Mouse (Mus musculus) small intestine, adult 2 months (tissue): ENCODE measurements around the gene Mblac1.
A peak's percentile ranks its signal among the peaks of the same experiment; 100 is the strongest.

ENCODE experiments used
- CTCF ChIP-seq: fragments of 200-500 bp; IDR thresholded peaks from 2 replicates; pipeline ENCODE4 v1.5.1; 2012; ENCODE audit warnings: low read depth, mild to moderate bottlenecking, control low read depth, inconsistent platforms, low read length, moderate library complexity, mixed read lengths; ENCODE audit not compliant: insufficient replicate concordance, insufficient read length; ENCODE audit errors: extremely low read depth
- POLR2A ChIP-seq: fragments of 200-500 bp; IDR thresholded peaks from 2 replicates; pipeline ENCODE4 v1.6.1; 2012; ENCODE audit warnings: low read depth, mild to moderate bottlenecking, control low read depth, inconsistent platforms, low read length, moderate library complexity

DNA sequence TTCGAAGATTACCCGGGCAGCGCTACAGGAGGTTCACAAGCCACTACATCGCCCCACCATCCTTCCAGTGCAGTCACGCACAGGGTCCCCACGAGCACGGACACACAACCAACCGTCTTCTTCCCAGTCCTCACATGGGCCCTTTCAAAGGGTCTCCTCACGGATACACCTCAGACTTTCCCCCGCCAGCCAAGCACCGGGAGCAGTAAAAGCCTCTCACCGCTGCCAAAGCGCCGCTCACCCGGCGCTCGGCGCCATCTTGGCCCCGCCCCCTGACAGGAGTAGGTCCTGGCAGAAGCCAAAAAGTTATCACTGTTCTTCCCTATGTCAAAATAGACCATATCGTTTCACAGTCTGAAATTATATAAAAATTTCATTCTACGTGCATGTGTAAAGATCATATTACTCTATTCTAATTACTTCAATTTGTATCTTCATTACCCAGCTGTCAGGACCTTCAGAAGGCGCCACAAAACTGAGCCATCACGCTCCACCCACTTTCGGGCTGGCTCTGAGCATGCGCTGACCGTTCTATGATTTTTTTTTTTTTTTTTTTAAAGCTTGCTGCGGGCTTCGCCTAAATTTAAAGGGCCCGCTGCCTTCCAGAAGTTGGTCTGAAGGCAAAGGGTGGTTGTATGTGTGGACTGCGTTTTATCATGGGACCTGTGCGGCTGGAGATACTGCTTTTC, 7.0 kb upstream of the Mblac1 start, which contains the start of the genes Taf6 and Cnpy4:
- TF ChIP-seq CTCF (no peak), POLR2A (peak; percentile 97)
